Mouse (Mus musculus) kidney, postnatal 0 days (tissue): ENCODE results near the gene Lrrc74a. TPM values are rescaled to one million over a fixed set of nuclear protein-coding genes. Genes with fewer than 3 reads are reported as not detected.
A peak's percentile ranks its signal among the peaks of the same experiment; 100 is the strongest.

Source experiments
- ATAC-seq: fragments of 200-750 bp; cut with Nextera tagmentation; replicated peaks from 2 replicates; pipeline ENCODE4 v1.8.0; 2017; ENCODE audit warnings: low read depth, moderate number of reproducible peaks, moderate TSS enrichment, moderate library complexity; ENCODE audit not compliant: low FRiP score
- DNase-seq: peaks from one replicate; pipeline ENCODE4 v3.0.0-alpha.2; 2016; ENCODE audit warnings: low spot score
- H3K27ac ChIP-seq: fragments of 300-500 bp; sonication (generic); 2 replicates; pipeline ENCODE4 v1.5.1; 2014; ENCODE audit warnings: mild to moderate bottlenecking
- H3K27me3 ChIP-seq: fragments of 300-500 bp; sonication (generic); 2 replicates; pipeline ENCODE4 v1.6.1; 2014; ENCODE audit warnings: low read length, mixed read lengths; ENCODE audit not compliant: insufficient read depth
- H3K36me3 ChIP-seq: fragments of 300-500 bp; sonication (generic); 2 replicates; pipeline ENCODE4 v1.6.1; 2014; ENCODE audit warnings: low read length, mixed read lengths; ENCODE audit not compliant: insufficient read depth
- H3K4me1 ChIP-seq: fragments of 300-500 bp; sonication (generic); replicated peaks from 2 replicates; pipeline ENCODE4 v1.6.1; 2014; ENCODE audit warnings: antibody characterized with exemption, low read length, mixed read lengths; ENCODE audit not compliant: insufficient read depth
- H3K4me2 ChIP-seq: fragments of 300-500 bp; sonication (generic); 2 replicates; pipeline ENCODE4 v1.6.1; 2014; ENCODE audit warnings: mild to moderate bottlenecking, low read length, moderate library complexity, mixed read lengths
- H3K4me3 ChIP-seq: fragments of 300-500 bp; sonication (generic); replicated peaks from 2 replicates; pipeline ENCODE4 v1.5.1; 2014; ENCODE audit warnings: low read depth, low read length
- H3K9ac ChIP-seq: fragments of 300-500 bp; sonication (generic); 2 replicates; pipeline ENCODE4 v1.6.1; 2014; ENCODE audit warnings: low read depth, low read length
- H3K9me3 ChIP-seq: fragments of 300-500 bp; sonication (generic); replicated peaks from 2 replicates; pipeline ENCODE4 v1.6.1; 2016; ENCODE audit warnings: low read length, inconsistent platforms, mixed read lengths
- CTCF ChIP-seq: IDR thresholded peaks from 2 replicates; pipeline ENCODE4 v1.5.1; 2016; ENCODE audit warnings: antibody characterized with exemption, low read depth, mild to moderate bottlenecking, moderate library complexity
- WGBS: fragments of 180-500 bp; shearing (Covaris S2); extraction: QIAGEN DNeasy Blood & Tissue Kit; methylation state at CpG from one replicate; pipeline ENCODE4 v1.1.7; 2014; 5-methylcytosine and 5-hydroxymethylcytosine counted together
- polyA plus RNA-seq: library from polyadenylated mRNA; unstranded; fragments of >200 nt; fragmentation: Nextera tagmentation; extraction: Ambion mirVana; gene quantifications from 2 replicates; pipeline ENCODE4 v1.2.1, GENCODE M21; 2015

Lrrc74a gene
- polyA plus RNA-seq, 1 experiment from 2014 or later = not detected

- Histone ChIP-seq H3K4me3 (no peak overlapping the region), H3K9ac (peak overlapping the region; percentile 32; the same call in 1 of the 2 replicates), H3K27me3 (no peaks in the 10 kb centered on the region), H3K36me3 (no peaks in the 10 kb centered on the region), H3K4me1 (peaks cover 53% of the 10 kb centered on the region), H3K4me2 (peak overlapping the region; percentile 44; the same call in 1 of the 2 replicates), H3K9me3 (no peaks in the 10 kb centered on the region), H3K27ac (peak overlapping the region; percentile 98)
- 3% methylated on average over 7 of the region's 7 CpGs for WGBS
- peak; percentile 33 for ATAC-seq
- peak; percentile 86 for DNase-seq
- no peak for TF ChIP-seq CTCF
Measured at GRCm38 (mm10) chr12:86800765-86801147, 66.6 kb downstream of the Lrrc74a start.

GRCm38 (mm10) chr12:86801148-86802004 is 67.2 kb downstream of the Lrrc74a start:
- no peaks in the 10 kb centered on the region for H3K9me3 ChIP-seq
- no peaks in the 10 kb centered on the region for H3K27me3 ChIP-seq
- under 1% methylated on average over 22 of the region's 23 CpGs for WGBS
- H3K27ac ChIP-seq = peak overlapping the region; percentile 98
- peaks cover 53% of the 10 kb centered on the region for H3K4me1 ChIP-seq
- peak overlapping the region; percentile 44 for H3K4me2 ChIP-seq
- peak; percentile 95 for DNase-seq
- ATAC-seq = peak; percentile 89
- no peaks in the 10 kb centered on the region for H3K36me3 ChIP-seq
- peak overlapping the region; percentile 61 for H3K9ac ChIP-seq
- H3K4me3 ChIP-seq = peak overlapping the region; percentile 0; the same call in 1 of the 2 replicates
- 0 out of 2 replicates have a peak, but pooled peaks have one; percentile 2 for TF ChIP-seq CTCF

GRCm38 (mm10) chr12:86802005-86802671 is 68.0 kb downstream of the Lrrc74a start:
- 2% methylated on average over 17 of the region's 17 CpGs for WGBS

GRCm38 (mm10) chr12:86802899-86803298 is 68.7 kb downstream of the Lrrc74a start:
- H3K4me3 ChIP-seq = no peak overlapping the region
- no peaks in the 10 kb centered on the region for H3K27me3 ChIP-seq
- H3K36me3 ChIP-seq = no peaks in the 10 kb centered on the region
- no peak for DNase-seq
- no peak for TF ChIP-seq CTCF
- H3K27ac ChIP-seq = peak overlapping the region; percentile 98
- H3K9ac ChIP-seq = no peak overlapping the region
- no peaks in the 10 kb centered on the region for H3K9me3 ChIP-seq
- H3K4me1 ChIP-seq = peaks cover 69% of the 10 kb centered on the region
- no peak overlapping the region for H3K4me2 ChIP-seq
- ATAC-seq = no peak
- WGBS = 44% methylated on average over 3 of the region's 3 CpGs

More at GRCm38 (mm10) chr12:86802005-86802671, 68.0 kb downstream of the Lrrc74a start:
- Histone ChIP-seq H3K4me1 (peaks cover 61% of the 10 kb centered on the region), H3K9ac (peak overlapping the region; percentile 61), H3K27me3 (no peaks in the 10 kb centered on the region), H3K4me3 (peak overlapping the region; percentile 0; the same call in 1 of the 2 replicates), H3K36me3 (no peaks in the 10 kb centered on the region), H3K9me3 (no peaks in the 10 kb centered on the region), H3K27ac (peak overlapping the region; percentile 98), H3K4me2 (peak overlapping the region; percentile 44)
- DNase-seq (peak; percentile 95), ATAC-seq (peak; percentile 30; the same call in 1 of the 2 replicates)
- TF ChIP-seq CTCF = no peak

GRCm38 (mm10) chr12:86803651-86804307 is 69.6 kb downstream of the Lrrc74a start:
- H3K4me2 ChIP-seq = no peak overlapping the region
- DNase-seq (peak; percentile 72), ATAC-seq (no peak)
- H3K27ac ChIP-seq = peak overlapping the region; percentile 87
- WGBS = 37% methylated on average over 6 of the region's 6 CpGs
- H3K27me3 ChIP-seq = no peaks in the 10 kb centered on the region
- H3K4me1 ChIP-seq = peaks cover 69% of the 10 kb centered on the region
- H3K9ac ChIP-seq = no peak overlapping the region
- TF ChIP-seq CTCF = peak; percentile 59
- no peak overlapping the region for H3K4me3 ChIP-seq
- H3K9me3 ChIP-seq = no peaks in the 10 kb centered on the region
- H3K36me3 ChIP-seq = no peaks in the 10 kb centered on the region

- DNase-seq = peak; percentile 62
- H3K27me3 ChIP-seq = no peaks in the 10 kb centered on the region
- peaks cover 64% of the 10 kb centered on the region for H3K4me1 ChIP-seq
Measured at GRCm38 (mm10) chr12:86804308-86804700, 70.1 kb downstream of the Lrrc74a start.

More at GRCm38 (mm10) chr12:86804308-86804700, 70.1 kb downstream of the Lrrc74a start:
- H3K27ac ChIP-seq = peak overlapping the region; percentile 87
- H3K36me3 ChIP-seq = no peaks in the 10 kb centered on the region
- no peak overlapping the region for H3K9ac ChIP-seq
- no peak overlapping the region for H3K4me2 ChIP-seq
- no peak for TF ChIP-seq CTCF
- H3K9me3 ChIP-seq = no peaks in the 10 kb centered on the region
- 21% methylated on average over 4 of the region's 4 CpGs for WGBS
- H3K4me3 ChIP-seq = no peak overlapping the region
- ATAC-seq = no peak
